Mouse (Mus musculus) heart, postnatal 10 days (tissue): Measurements from ENCODE around the gene Eef1g. TPM values are rescaled to one million over a fixed set of nuclear protein-coding genes. Genes with fewer than 3 reads are reported as not detected.
"Not testable (repeated sequence)": the region's sequence is repeated elsewhere in the genome, so short reads cannot be mapped to it uniquely, and the experiment has no call there.

ENCODE experiments used
- DNase-seq, 2 experiments: peaks; one replicate each; pipeline ENCODE4 v3.0.0; 2021
- intact Hi-C: fragments of 180-260 bp; cut with DNase I; formaldehyde crosslinking; loops from one replicate; pipeline ENCODE4 v1.15.1; 2025
- total RNA-seq, 2 experiments: library from RNA; stranded (reverse); gene quantifications; 2 replicates each; pipeline ENCODE4 v1.2.3; 2021

The Eef1g gene
- total RNA-seq, 2 experiments from 2014 or later, result 283 to 289 TPM

DNA sequence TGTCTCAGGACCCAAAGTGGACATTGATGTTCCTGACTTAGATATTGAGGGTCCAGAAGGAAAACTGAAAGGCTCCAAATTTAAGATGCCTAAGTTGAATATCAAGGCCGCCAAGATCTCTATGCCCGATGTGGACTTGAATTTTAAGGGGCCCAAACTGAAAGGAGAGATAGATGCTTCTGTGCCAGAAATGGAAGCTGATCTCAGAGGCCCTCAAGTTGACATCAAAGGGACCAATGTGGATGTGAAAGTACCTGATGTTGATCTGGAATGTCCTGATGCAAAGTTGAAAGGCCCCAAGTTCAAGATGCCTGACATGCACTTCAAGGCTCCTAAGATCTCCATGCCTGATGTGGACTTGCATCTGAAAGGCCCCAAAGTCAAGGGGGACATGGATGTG, 40.1 kb downstream of the Eef1g start:
- DNase-seq, intact Hi-C loops: not testable (repeated sequence)

DNA sequence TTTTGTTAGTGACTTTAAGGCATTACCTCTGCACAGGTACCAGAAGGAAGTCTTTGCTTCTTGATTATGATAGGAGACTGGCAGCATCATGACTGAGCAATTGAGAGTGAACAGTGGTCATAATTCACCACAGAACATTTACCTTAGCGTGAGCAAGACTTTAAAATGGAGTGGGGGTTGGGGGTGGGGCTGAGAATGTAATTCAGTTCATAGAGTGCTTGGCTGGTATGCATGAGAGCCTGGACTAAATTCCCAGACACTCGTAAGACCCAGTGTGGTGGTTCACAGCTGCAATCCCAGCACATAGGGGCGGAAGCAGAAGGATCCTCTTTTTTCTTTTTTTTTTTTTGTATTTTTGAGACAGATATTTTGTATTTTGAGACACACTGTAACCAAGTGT, 52.5 kb downstream of the Eef1g start:
- DNase-seq, result no peak
- intact Hi-C loops, result loop anchor here (2.0 kb wide), 1 partner anchor 22 kb away; no protein-coding TSS in a partner anchor

DNA sequence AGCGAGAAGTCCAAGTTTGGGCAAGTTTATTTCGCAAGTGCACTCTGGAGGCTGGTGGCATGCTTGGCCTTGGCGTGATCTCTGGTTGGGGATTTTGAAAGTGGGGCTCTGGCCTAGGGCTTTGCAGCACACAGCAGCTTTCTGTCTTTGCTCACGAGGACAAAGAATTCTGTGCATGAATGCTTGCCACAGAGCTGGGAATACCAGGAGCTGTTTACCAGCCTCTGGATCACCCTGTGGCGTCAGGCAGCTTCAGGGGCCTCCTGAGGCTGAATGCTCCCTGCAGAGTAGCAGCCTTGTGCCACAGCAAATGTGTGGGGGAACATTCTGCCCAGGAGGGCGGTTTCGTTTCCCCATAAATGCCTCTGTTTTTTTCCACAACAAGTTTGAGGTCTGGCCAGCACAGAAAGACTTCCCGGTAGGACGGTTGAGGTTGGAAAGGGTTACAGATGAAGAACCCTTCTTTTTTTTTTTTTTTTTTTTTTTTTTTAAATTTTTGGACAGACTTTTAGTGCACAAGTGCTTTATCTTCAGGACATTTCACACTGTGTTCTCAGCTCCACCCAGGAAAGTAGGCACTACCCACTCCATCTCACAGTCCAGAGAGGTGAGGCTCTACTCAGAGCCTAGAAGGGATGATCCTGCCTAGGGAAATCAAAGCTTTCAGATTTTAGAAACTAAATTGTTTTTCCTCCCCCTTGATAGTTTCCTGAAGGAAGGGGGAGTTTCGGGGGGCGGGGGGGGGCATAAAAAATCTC, 56.4 kb downstream of the Eef1g start:
- intact Hi-C loops, result no loop called here
- peak; percentile 54 to 64 for DNase-seq

DNA sequence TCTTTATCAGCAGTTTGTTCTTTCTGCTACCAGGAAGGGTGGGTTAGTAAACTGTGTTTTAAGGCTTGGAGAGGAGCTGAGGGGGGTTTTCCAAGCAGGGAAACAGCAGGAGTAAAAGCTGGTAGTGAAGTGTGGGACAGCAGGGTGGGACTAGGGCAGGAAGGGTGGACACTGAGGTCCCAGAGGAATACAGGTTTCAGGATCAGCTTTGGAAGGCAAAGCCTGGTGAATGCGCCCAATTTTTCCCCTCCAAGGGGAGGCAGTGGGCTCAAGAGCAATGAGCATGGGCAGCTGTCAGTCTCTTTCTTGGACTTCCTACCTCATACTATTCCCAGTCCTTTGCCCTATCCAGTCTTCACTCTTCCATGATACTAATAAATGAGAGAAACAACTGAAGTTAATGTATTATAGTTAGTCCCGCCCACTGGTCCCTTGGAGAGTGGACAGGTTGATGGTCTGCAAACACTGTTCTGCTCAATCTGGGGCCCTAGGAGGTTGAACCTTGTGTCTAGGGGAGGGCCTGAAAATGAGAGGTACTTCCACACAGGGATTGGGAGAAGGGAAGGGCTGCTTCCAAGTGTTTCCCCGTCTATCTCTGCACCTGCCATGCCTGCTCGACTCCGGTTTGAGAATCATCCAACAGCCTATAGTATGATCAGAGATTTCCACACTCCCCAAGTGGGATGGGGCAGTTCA, 58.9 kb downstream of the Eef1g start:
- intact Hi-C loops, result no loop called here
- no peak for DNase-seq

DNA sequence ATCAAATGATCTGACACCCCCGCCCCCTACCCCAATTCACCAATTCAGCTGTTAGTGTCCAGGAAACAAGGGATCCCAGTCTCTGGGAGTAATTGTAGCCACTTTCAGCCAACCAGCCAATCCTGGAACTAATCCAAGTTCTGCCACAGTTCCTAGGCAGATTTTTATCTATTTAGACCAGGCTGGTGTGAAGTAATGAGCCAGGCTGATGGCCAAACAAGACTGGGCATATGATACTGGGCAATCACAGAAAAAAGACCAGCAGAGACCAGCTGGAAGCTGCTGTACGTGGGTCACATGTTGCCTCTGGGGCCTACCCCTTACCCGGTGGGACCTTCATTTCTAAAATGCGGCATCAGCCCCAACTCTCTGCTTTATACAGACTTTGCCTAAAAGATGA, 59.8 kb downstream of the Eef1g start:
- intact Hi-C loops, result no loop called here
- DNase-seq, result no peak

DNA sequence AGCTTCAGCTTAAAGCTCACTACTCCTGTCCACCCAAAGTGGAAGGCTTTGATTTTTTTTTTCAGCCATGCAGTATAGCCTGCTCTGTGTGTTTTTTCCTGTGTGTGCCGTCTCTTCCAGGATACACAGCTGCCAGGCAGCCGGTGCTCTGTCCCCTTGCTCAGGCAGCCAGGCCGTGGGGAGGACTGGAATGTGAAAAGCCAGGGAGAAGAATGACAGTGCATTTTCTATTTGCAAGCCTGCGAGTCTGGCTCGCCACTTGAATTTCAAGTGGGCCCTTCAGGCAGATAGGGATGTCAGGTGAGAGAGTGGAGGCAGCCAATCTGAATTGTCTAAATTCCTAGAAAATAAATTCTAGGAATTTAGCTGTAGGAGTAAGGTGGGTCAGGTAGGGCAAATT, 61.0 kb downstream of the Eef1g start:
- DNase-seq, result peak; percentile 78 to 79
- intact Hi-C loops, result no loop called here

Other genes with a start within 250 kb of the Eef1g start
- 10 to 100 TPM; 36.6 to 56.3 TPM for gene Slc3a2, start 243.7 kb upstream of the Eef1g start, total RNA-seq
- gene Wdr74, start 231.2 kb upstream of the Eef1g start, total RNA-seq, result 10 to 100 TPM; 24.9 to 27.2 TPM
- not detected for gene 1700092M07Rik, start 226.3 kb upstream of the Eef1g start, total RNA-seq
- gene Stx5a, start 225.6 kb upstream of the Eef1g start, total RNA-seq, result 10 to 100 TPM; 43.6 to 44.4 TPM
- 10 to 100 TPM; 61.7 to 67.6 TPM for gene Nxf1, start 210.0 kb upstream of the Eef1g start, total RNA-seq
- 100 to 1,000 TPM; 115 to 133 TPM for gene Tmem223, start 196.0 kb upstream of the Eef1g start, total RNA-seq
- 10 to 100 TPM; 13.9 to 22.5 TPM for gene Tmem179b, start 192.6 kb upstream of the Eef1g start, total RNA-seq
- 10 to 100 TPM in 1 of 2 experiments, 1 to 10 TPM in 1; 9.5 to 10.2 TPM for gene Taf6l, start 180.6 kb upstream of the Eef1g start, total RNA-seq
- gene Polr2g, start 168.5 kb upstream of the Eef1g start, total RNA-seq, result 10 to 100 TPM; 72.7 to 76.0 TPM
- 1 to 10 TPM; 2.2 to 3.0 TPM for gene Zbtb3, start 164.5 kb upstream of the Eef1g start, total RNA-seq
- gene Ttc9c, start 147.7 kb upstream of the Eef1g start, total RNA-seq, result 10 to 100 TPM; 14.2 to 17.6 TPM
- gene Hnrnpul2, start 147.0 kb upstream of the Eef1g start, total RNA-seq, result 10 to 100 TPM; 51.0 to 56.3 TPM
- gene AC129217.1, start 137.3 kb upstream of the Eef1g start, total RNA-seq, result not detected
- 10 to 100 TPM; 25.8 to 34.7 TPM for gene Bscl2, start 129.6 kb upstream of the Eef1g start, total RNA-seq
- gene Gng3, start 127.8 kb upstream of the Eef1g start, total RNA-seq, result not detected
- gene Lrrn4cl, start 116.3 kb upstream of the Eef1g start, total RNA-seq, result 1 to 10 TPM; 4.2 to 5.1 TPM
- 100 to 1,000 TPM; 123 to 126 TPM for gene Ubxn1, start 95.5 kb upstream of the Eef1g start, total RNA-seq
- 10 to 100 TPM; 50.4 to 58.1 TPM for gene Uqcc3, start 86.1 kb upstream of the Eef1g start, total RNA-seq
- 1 to 10 TPM; 2.0 to 9.8 TPM for gene Lbhd1, start 83.3 kb upstream of the Eef1g start, total RNA-seq
- gene Gm49403, start 83.1 kb upstream of the Eef1g start, total RNA-seq, result not detected
- gene 1810009A15Rik, start 78.2 kb upstream of the Eef1g start, total RNA-seq, result 10 to 100 TPM; 16.6 to 23.0 TPM
- 1 to 10 TPM in 1 of 2 experiments, not detected in 1; 6.4 TPM for gene Gm49416, start 78.1 kb upstream of the Eef1g start, total RNA-seq
- gene Ints5, start 74.0 kb upstream of the Eef1g start, total RNA-seq, result 10 to 100 TPM; 14.5 to 17.1 TPM
- gene Ganab, start 69.0 kb upstream of the Eef1g start, total RNA-seq, result 10 to 100 TPM; 69.3 to 74.5 TPM
- gene B3gat3, start 46.7 kb upstream of the Eef1g start, total RNA-seq, result 10 to 100 TPM; 38.7 to 41.8 TPM
- gene Rom1, start 37.7 kb upstream of the Eef1g start, total RNA-seq, result 1 to 10 TPM; 6.5 to 7.1 TPM
- 10 to 100 TPM; 16.7 to 18.7 TPM for gene Eml3, start 37.5 kb upstream of the Eef1g start, total RNA-seq
- gene Mta2, start 25.2 kb upstream of the Eef1g start, total RNA-seq, result 10 to 100 TPM; 54.4 to 59.5 TPM
- gene Tut1, start 13.2 kb upstream of the Eef1g start, total RNA-seq, result 10 to 100 TPM in 1 of 2 experiments, 1 to 10 TPM in 1; 8.5 to 10.4 TPM
- 100 to 1,000 TPM; 348 to 380 TPM for gene Ahnak, start 22.2 kb downstream of the Eef1g start, total RNA-seq
- gene Scgb1a1, start 120.9 kb downstream of the Eef1g start, total RNA-seq, result 1 to 10 TPM in 1 of 2 experiments, not detected in 1; 4.2 TPM
- gene Asrgl1, start 168.6 kb downstream of the Eef1g start, total RNA-seq, result 10 to 100 TPM; 18.5 to 18.6 TPM